Mouse (Mus musculus): ENCODE data around the gene Fam124a. TPM values are rescaled to one million over a fixed set of nuclear protein-coding genes. Genes with fewer than 3 reads are reported as not detected.

Gene Fam124a
- not detected in 2 replicates for polyA plus RNA-seq (2012)

GRCm38 (mm10) chr14:62555309-62555829 lies at the start of gene Fam124a:
Gene Fam124a, plus strand, starts transcription at chr14:62555737.
- TF ChIP-seq GATA1 (IDR thresholded peaks at IDR 0.05; ENCODE audit: low read length): no peak

GRCm38 (mm10) chr14:62506261-62506660 lies 49.3 kb upstream of the Fam124a start:
- TF ChIP-seq GATA1 (IDR thresholded peaks at IDR 0.05; ENCODE audit: low read length): no peak

- TF ChIP-seq GATA1 (IDR thresholded peaks at IDR 0.05; ENCODE audit: low read length): no peak
These were observed 46.2 kb upstream of the Fam124a start for GRCm38 (mm10) chr14:62509350-62509749.

- TF ChIP-seq GATA1 (IDR thresholded peaks at IDR 0.05; ENCODE audit: low read length): no peak
These were observed 42.7 kb upstream of the Fam124a start for GRCm38 (mm10) chr14:62512845-62513244.

- TF ChIP-seq GATA1 (IDR thresholded peaks at IDR 0.05; ENCODE audit: low read length): no peak
These were observed 24.6 kb upstream of the Fam124a start for GRCm38 (mm10) chr14:62530951-62531350.

GRCm38 (mm10) chr14:62536127-62536526 lies 19.4 kb upstream of the Fam124a start:
- no peak for TF ChIP-seq GATA1 (IDR thresholded peaks at IDR 0.05; ENCODE audit: low read length)

- no peak for TF ChIP-seq GATA1 (IDR thresholded peaks at IDR 0.05; ENCODE audit: low read length)
These were observed 18.5 kb upstream of the Fam124a start for GRCm38 (mm10) chr14:62536988-62537387.

GRCm38 (mm10) chr14:62539834-62540233 lies 15.7 kb upstream of the Fam124a start:
- no peak for TF ChIP-seq GATA1 (IDR thresholded peaks at IDR 0.05; ENCODE audit: low read length)

GRCm38 (mm10) chr14:62541751-62542150 lies 13.8 kb upstream of the Fam124a start:
- TF ChIP-seq GATA1 (IDR thresholded peaks at IDR 0.05; ENCODE audit: low read length): no peak

- no peak for TF ChIP-seq GATA1 (IDR thresholded peaks at IDR 0.05; ENCODE audit: low read length)
These were observed 9.2 kb upstream of the Fam124a start for GRCm38 (mm10) chr14:62546296-62546695.

- no peak for TF ChIP-seq GATA1 (IDR thresholded peaks at IDR 0.05; ENCODE audit: low read length)
These were observed 8.8 kb upstream of the Fam124a start for GRCm38 (mm10) chr14:62546746-62547145.

- TF ChIP-seq GATA1 (IDR thresholded peaks at IDR 0.05; ENCODE audit: low read length): no peak
These were observed 5.4 kb upstream of the Fam124a start for GRCm38 (mm10) chr14:62550121-62550520.

GRCm38 (mm10) chr14:62552771-62553170 lies 2.8 kb upstream of the Fam124a start:
- no peak for TF ChIP-seq GATA1 (IDR thresholded peaks at IDR 0.05; ENCODE audit: low read length)

GRCm38 (mm10) chr14:62553786-62554185 lies 1.8 kb upstream of the Fam124a start:
- TF ChIP-seq GATA1 (IDR thresholded peaks at IDR 0.05; ENCODE audit: low read length): no peak

GRCm38 (mm10) chr14:62555840-62556810 lies 588 bp downstream of the Fam124a start:
- no peak for TF ChIP-seq GATA1 (IDR thresholded peaks at IDR 0.05; ENCODE audit: low read length)

- no peak for TF ChIP-seq GATA1 (IDR thresholded peaks at IDR 0.05; ENCODE audit: low read length)
These were observed 1.6 kb downstream of the Fam124a start for GRCm38 (mm10) chr14:62557111-62557510.

Data from G1E-ER4 (cell line).